Mouse (Mus musculus) heart, postnatal 25 days (tissue): ENCODE data around the gene Bmyc. TPM values are rescaled to one million over a fixed set of nuclear protein-coding genes. Genes with fewer than 3 reads are reported as not detected.
"Not testable (repeated sequence)": the region's sequence is repeated elsewhere in the genome, so short reads cannot be mapped to it uniquely, and the experiment has no call there.

Source experiments
- DNase-seq: peaks from one replicate; pipeline ENCODE4 v3.0.0; 2022; ENCODE audit warnings: low spot score
- intact Hi-C: fragments of 180-260 bp; cut with DNase I; formaldehyde crosslinking; loops from one replicate; pipeline ENCODE4 v1.15.1; 2025
- total RNA-seq, 2 experiments: library from RNA; stranded (reverse); gene quantifications; 2 replicates each; pipeline ENCODE4 v1.2.3; 2021

Bmyc gene
- 10 to 100 TPM in 1 of 2 experiments, 1 to 10 TPM in 1; 9.7 to 13.7 TPM for total RNA-seq

DNA sequence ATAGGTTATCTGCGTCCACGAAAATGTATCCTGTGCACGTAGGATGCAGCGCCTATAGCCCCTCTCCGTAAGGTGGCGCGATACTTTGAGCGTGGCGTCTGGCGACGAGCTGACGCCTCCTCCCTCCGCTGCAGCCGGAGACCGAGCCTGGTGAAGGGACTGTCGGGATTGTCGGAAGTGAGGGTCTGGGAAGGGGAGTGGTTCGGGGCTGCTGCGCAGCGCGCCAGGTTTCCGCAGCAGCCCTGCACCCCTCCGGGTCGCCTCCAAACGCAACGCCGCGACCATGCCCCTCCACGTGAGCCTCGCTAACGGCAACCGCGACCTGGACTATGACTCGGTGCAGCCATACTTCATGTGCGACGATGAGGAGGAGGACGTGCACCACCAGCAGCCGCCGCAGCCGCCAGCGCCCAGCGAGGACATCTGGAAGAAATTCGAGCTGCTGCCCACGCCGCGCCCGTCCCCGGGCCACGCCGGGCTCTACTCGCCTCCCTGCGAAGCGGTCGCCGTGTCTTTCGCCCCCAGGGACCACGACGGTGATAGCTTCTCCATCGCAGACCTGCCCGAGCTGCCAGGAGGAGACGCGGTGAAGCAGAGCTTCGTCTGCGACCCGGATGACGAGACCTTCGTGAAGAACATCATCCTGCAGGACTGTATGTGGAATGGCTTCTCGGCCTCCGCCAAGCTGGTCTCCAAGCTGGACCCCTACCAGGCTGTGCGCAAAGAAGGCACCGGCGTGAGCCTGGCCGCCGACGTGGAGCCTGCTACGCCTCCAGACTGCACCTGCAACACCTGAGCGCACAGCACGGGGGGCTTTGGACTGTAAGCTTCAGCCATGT, at the start of gene Bmyc:
TSS of gene Bmyc (plus strand) at position 97 of the 839 bp plus-strand sequence.
- intact Hi-C loops = no loop called here
- peak; percentile 51 for DNase-seq

DNA sequence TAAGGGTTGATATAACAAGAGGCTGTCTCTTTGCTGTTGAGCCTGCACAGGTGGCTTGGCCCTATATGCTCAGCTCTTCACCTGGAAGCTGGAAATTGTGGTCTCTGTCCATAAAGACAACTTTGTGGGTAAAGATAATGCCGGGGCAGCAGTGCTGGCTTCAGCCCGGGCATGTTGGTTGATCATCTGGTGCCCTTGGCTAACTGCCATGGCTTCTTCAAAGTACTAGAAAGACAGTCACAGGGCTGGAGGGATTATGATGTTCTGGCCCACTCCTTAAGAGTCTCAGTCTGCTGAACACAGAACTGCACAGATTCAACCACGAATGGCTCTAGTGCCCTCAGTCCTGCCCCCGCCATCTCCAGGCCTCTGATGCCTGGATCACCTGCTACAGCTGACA, 49.3 kb upstream of the Bmyc start:
- intact Hi-C loops = no loop called here
- no peak for DNase-seq

DNA sequence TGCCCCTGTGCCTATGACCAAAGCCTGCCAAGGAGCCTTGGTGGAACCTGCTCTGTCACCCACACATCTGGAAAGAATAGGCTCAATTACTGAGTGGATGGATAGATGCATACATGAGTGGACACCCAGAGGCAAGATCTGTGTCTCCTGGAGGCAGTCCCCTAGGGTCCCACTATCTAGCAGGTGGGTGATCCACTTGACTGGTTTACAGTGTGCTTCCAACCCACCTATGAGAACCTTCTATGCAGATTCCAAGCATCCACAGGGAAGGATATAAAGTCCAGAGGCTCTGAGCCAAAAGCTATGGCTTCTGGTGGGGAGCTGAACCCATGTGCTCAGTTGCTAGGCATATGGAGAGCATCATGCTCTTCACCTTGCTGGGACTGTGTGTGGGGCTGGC, 48.9 kb upstream of the Bmyc start, which contains the start of gene Lcn5:
TSS of gene Lcn5 (plus strand) at position 301 of the 400 bp plus-strand sequence.
- intact Hi-C loops = no loop called here
- DNase-seq = no peak

DNA sequence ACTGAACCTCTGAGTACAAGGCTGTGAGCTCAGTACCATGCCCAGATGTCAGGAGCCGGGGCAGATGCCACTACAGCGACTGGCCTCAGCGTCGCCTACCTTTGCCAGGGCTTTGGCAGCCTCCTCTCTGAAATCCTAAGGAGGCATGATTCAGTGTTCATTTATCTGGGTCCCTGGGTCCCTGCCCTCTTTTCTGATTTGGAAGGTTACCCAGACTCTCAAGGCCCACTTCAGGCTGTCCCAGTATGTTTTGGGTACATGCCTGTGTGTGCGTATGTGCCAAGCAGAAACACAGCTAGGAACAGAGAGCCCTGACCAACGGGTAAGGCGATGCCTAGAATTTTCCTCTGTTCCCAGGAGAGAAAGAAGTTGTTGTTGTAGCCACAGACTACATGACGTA, 46.3 kb upstream of the Bmyc start:
- intact Hi-C loops = no loop called here
- no peak for DNase-seq

DNA sequence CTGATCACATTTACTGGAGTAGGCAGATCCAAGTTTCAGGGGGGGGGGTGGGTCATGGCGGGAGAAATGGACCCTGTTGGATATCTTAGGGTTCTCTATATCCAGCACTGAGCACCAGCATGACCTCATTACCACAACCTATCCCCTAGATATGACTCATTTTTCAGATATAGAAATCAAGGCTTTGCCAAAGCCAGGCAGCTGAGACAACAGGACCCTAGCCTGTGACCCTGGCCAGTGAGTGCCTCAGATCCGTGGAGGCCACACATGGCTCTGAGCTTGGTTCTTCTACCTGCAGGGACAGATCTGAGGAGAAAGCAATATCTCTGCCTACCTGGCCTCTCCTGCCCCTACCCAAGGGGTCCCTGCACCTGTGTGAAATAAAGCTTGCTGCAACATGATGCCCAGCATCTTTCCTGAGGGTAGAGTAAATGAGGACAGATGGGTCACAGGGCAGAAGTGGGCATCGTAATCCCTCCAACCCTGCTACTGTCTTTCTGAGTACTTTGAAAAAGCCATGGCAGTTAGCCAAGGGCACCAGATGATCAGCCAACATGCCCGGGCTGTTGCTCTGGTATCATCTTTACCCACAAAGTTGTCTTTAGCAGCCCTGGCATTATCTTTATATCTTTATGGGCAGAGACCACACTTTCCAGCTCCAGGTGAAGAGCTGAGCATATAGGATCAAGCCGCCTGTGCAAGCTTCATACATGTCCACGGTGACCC, 45.1 kb upstream of the Bmyc start:
- intact Hi-C loops = no loop called here
- no peak for DNase-seq

DNA sequence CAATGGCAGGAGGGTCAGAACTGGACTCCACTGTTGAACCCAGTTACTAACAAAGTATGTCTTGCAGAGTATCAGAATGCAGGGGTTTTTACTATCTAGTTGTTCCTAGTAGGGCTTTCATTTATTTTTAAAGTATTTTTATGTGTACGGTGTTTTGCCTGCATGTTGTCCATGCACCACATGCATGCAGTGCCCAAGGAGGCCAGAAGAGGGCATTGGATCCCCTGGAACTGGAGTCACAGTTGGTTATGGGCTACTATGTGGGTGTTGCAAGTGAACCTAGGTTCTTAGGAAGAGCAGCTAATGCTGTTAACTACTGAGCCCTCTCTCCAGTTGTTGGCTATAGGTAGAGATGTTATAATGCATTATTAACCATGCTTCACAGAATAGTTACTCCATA, 43.0 kb upstream of the Bmyc start:
- intact Hi-C loops = no loop called here
- no peak for DNase-seq

DNA sequence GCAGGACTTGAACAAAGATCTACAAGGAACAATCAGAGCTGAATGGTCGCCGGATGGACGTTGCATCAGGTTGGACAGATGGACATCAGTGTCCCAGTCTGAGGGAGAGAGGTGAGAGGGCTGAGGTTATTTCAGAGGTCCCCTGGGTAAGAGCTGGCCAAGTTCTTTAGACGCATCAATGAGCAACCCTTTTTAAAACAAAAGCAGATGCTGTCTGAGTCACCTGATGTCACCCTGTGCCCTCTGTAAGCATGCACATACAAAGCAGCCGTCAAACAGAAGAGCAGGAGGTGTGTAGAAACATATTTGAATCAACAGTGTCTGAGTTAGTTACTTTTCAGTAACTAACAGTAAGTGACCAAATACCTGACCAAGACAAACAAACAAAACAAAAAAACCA, 42.4 kb upstream of the Bmyc start:
- no peak for DNase-seq
- intact Hi-C loops = no loop called here

DNA sequence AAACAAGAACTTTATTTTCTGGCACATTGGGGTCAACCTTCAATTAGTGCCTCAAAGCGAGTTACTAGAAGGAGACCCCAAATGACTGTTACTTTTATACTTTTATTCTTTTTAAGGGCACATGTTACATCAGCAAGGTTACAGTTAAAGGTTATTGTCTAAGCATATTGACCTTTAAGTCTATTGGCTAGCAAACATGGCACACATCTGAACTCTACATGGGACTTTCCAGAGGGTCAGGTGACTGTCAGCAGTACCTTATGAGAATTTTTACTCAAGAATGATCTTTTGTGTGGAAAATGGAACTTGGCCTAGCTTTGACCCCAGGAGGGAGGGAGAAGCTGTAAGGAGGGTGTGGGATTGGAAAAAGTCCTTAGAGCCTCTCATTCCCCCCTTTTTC, 40.0 kb upstream of the Bmyc start:
- intact Hi-C loops = no loop called here
- no peak for DNase-seq

DNA sequence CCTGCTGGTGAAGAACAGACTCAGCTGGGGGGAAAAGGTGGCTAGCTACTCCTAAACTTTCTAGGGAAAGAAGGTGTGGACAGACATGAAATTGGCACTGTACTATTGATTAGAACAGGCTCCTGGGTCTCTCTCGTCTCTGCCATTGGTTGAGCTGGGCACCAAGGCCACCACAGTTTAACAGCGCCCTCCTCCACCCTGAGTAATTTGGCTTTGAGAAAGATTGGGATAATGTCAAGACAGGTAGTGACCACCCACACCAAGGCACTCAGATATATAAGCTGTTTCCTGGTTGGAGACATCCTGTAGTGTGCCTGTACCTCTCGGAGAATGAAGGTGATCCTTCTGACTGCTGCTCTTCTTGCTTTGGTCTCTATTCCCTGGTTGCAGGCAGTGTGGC, 30.1 kb upstream of the Bmyc start, which contains the start of gene Lcn6:
TSS of gene Lcn6 (plus strand) at position 301 of the 400 bp plus-strand sequence.
- intact Hi-C loops = no loop called here
- DNase-seq = no peak

DNA sequence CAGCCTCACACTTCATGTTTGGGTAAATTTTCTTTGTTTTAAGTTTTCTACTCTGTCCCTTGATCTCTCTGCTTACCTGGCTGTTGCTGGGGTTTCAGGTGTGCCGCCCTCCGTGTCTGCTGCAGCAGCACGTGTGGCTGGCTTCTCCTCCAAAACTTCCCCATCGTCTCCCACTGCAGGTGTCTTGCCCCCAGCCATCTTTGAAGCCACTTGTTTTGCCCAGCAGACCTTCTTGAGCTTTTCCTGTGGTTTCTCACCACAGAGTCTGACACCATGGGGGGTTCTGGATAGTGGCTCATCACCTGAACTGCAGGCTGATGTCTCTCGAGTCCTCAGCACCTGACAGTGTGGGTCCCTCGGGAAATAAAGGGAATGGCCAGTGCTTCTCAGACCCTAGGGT, 27.0 kb upstream of the Bmyc start:
- DNase-seq = no peak
- intact Hi-C loops = no loop called here

DNA sequence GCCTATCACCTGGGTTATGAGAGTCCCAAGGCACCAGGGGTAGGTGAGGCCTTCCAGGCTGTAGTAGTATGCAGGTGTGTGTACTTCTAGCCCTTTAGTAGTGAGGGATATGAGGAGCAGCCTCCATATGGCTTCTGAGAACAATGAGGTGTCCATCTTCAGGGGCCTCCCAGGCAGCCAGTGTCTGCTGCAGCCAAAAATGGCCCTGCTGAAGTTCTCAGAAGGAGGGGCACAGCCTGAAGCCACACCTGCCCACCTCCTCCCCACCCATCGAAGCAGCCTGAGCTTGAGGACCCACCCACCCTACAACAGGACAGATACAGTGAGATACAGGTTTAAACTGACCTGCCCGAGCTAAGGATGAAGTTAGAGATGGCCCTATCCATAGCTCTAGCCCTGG, 24.1 kb upstream of the Bmyc start, which contains the start of gene Lcn10:
TSS of gene Lcn10 (plus strand) at position 301 of the 400 bp plus-strand sequence.
- intact Hi-C loops = no loop called here

DNA sequence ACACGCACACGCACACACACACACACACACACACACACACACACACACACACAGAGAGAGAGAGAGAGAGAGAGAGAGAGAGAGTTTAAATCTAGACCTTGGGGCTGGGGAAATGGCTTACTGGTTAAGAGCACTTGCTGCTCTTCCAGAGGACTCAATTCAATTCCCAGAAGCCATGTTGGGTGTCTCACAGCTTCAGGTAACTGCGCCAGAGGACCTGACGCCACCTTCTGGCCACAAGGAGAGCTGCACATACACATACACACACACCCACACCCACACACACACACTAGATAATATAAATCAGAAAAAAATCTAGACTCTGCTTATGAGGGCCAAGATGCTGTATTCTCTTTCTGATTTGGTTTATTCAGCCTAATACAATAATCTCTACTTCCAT, 19.6 kb upstream of the Bmyc start:
- intact Hi-C loops = no loop called here
- DNase-seq = no peak

More for the DNA sequence above, 24.1 kb upstream of the Bmyc start, which contains the start of gene Lcn10:
- no peak for DNase-seq

DNA sequence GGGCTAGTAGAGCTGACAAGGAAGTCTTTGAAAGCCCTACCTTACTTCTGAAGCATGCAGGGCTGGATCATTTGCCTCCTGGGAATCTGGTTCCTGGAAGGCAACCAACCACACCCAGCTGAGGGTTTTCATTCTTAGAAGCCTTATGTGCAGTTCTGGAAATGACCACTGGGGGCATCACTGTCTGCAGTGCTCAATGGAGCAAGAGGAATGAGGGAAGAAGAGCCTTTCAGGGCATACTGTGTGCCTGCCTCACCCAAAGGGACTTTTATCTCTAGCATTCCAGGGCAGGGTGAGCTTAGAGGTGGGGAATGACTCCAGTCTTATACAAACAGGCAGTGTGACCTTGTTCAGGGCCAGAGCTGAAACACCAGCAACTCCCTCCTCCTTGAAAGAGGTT, 11.9 kb upstream of the Bmyc start:
- intact Hi-C loops = loop anchor here (5.0 kb wide), 1 partner anchor 38 kb away; no protein-coding TSS in a partner anchor
- peak; percentile 19 for DNase-seq

DNA sequence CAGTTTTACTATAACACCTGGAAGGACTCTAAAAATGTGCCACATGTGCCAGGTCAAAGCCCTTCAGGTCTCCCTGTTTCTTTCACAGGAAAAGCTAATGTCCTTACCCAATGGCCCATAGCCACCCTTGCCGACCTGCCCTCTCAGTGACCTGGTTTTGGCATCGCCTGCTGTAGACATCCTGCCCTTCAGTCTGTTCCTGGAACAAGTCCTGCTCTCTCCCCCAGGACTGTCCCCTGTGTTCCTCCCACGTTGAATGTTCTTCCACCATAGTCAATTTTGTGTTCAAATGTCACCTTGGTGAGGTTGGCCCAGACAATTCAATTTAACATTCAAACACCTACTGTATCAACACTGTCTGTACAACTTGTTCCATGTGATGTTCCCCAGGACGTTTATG, 9.6 kb upstream of the Bmyc start:
- intact Hi-C loops = loop anchor here (5.0 kb wide), 1 partner anchor 35 kb away; no protein-coding TSS in a partner anchor
- no peak for DNase-seq

DNA sequence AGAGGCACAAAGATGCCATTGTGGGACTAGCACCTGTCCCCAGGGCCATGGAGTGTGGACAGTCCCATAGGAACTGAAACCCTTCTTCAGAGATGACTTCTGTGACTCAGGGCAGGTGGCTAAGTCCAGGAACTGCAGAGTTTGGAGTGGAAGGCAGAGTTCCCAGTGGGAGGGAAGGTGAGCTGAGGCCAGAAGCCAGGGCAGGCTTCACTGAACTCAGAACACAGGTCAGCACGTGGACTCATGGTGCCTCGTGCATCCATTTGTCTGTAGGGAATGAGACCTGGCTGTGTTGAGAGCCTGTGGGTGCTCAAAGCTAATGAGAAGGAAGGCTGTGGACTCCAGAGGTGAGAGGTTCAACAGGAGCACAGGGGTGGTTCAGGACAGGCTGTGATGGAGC, 7.8 kb upstream of the Bmyc start:
- no peak for DNase-seq
- intact Hi-C loops = loop anchor here (2.0 to 5.0 kb wide), 2 partner anchors 34 to 54 kb away; no protein-coding TSS in a partner anchor

DNA sequence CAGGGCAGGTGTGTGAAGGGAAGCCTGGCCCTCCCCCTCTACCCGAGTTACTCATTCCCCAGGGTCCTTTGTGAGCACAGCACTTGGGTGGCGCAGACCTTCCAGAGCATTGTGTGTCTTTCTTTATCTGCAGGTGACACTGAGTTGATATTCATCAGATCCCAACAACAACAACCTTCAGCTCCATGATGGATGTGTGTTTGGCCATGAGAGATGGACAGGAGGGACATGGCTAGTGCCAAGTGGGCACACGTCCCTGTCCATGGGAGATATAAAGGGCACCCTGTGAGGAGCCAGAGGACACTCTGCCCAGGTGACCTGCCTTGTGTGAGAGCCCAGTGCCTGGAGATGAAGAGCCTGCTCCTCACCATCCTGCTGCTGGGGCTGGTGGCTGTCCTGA, 6.8 kb upstream of the Bmyc start, which contains the start of gene Obp2a:
TSS of gene Obp2a (plus strand) at position 301 of the 400 bp plus-strand sequence.
- DNase-seq = not testable (repeated sequence)
- intact Hi-C loops = loop anchor here (2.0 to 5.0 kb wide), 2 partner anchors 33 to 53 kb away; no protein-coding TSS in a partner anchor

DNA sequence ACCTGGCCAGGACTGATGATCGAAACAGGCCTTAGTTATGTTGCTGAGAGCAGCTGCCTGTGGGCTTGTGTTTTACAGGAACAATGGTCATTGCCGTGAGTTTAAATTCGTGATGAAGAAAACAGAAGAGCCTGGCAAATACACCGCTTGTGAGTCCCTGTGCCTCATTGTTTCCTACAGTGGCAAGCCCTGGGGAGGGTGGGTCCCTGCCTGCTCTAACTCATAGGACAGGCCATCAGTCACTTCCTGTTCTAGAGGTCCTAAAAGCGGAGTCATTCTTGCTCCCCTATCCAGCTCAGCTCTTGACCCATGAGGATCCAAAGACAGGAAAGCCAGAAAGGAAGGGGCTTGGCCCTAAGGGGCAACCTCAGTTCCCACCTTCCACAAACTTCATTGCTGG, 5.5 kb upstream of the Bmyc start:
- intact Hi-C loops = no loop called here
- no peak for DNase-seq

DNA sequence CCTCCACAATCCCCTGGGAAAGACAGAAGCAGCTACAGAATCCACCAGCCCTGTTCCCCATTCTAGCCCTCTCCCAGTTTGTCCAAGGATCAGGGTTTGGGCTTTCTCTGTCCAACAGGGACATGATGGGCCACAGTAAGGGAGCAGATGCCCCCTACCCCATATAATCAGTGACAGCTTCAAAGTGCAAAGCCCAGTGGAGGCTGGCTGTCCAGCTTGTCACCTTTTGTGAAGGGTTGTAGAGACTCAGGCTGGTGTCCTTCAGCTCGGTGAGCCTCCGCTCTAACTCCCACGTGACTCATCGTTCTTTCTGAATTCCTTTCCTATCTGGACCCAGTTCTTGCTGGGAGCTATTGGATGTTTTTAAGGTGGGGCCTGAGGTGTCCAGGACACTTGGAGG, 2.8 kb upstream of the Bmyc start:
- DNase-seq = no peak
- intact Hi-C loops = no loop called here

DNA sequence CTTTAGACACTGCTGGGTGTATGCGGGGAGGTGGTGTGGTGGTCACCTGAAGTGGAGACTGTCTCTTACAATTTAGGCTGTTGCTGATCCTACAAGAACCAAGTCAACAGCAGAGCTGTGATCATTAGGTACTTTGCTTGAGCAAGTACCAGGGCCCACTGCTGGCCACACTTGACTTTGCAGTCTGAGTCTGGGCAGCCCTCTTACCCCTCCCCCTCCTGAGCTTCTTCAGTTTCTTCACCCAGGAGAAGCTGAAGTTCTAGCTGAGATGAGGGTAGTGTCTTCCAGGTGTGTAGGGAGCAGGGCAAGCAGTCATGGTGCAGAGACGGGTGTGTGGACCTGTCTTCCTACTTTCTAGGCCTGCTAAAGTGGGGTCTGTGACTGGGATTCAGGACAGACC, 1.6 kb downstream of the Bmyc start:
- intact Hi-C loops = no loop called here
- DNase-seq = no peak

DNA sequence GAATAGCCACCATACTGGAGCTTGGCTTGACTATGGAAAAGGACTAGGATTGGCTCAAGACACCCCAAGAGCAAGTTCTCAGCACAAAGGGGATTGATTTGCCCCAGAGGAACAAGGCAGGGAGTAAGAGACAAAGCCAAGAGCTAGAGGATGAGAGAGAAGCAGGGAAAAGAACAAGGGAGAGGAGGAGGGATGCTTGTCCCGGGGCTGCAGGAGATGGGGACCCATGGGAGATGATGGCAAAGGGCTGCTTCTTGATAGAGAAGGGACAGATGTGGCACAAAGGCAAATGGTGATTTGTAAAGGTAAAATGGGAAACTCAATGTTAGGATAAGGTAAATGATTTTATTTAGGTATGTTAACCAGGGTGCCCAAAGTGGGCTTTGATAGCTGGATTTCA, 2.5 kb downstream of the Bmyc start:
- intact Hi-C loops, DNase-seq: not testable (repeated sequence)

DNA sequence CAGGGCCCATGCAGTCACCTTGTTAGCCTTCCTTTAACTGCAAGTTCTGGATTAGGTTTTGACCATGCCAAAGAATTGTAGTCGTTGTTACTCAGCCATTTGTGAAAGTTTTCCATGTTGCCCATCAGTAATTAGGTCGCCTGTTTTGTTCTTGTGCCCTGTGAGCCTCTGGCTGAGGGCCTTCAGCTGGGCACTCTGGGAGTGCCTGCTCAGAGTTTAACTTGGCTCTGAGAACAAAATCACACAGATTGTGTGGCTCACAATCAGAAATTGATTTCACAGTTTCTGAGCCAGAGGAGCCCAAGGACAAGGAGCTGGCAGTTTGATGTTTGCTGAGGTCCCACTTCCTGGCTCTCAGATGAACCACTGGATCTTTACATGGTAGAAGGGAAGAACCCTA, 3.3 kb downstream of the Bmyc start:
- DNase-seq, intact Hi-C loops: not testable (repeated sequence)
